Mouse (Mus musculus) forebrain, embryonic 16.5 days (tissue): ENCODE results near the gene Rpl10-ps3. TPM values are rescaled to one million over a fixed set of nuclear protein-coding genes. Genes with fewer than 3 reads are reported as not detected.

Experiments used
- ATAC-seq: fragments of 200-750 bp; cut with Nextera tagmentation; 2 replicates; pipeline ENCODE4 v1.8.0; 2017; ENCODE audit warnings: mild to moderate bottlenecking, moderate library complexity
- H3K27ac ChIP-seq: fragments of 300-500 bp; sonication (generic); 2 replicates; pipeline ENCODE4 v1.5.1; 2014; ENCODE audit warnings: low read length, control low read depth
- H3K27me3 ChIP-seq: fragments of 300-500 bp; sonication (generic); replicated peaks from 2 replicates; pipeline ENCODE4 v1.6.1; 2014; ENCODE audit warnings: low read length; ENCODE audit not compliant: control insufficient read depth, insufficient read depth
- H3K36me3 ChIP-seq: fragments of 300-500 bp; sonication (generic); 2 replicates; pipeline ENCODE4 v1.6.1; 2014; ENCODE audit not compliant: control insufficient read depth, insufficient read depth
- H3K4me1 ChIP-seq: fragments of 300-500 bp; sonication (generic); replicated peaks from 2 replicates; pipeline ENCODE4 v1.6.1; 2014; ENCODE audit warnings: low read length; ENCODE audit not compliant: control insufficient read depth, insufficient read depth
- H3K4me2 ChIP-seq: fragments of 300-500 bp; sonication (generic); 2 replicates; pipeline ENCODE4 v1.6.1; 2014; ENCODE audit warnings: mild to moderate bottlenecking, low read length, control low read depth
- H3K4me3 ChIP-seq: fragments of 300-500 bp; sonication (generic); replicated peaks from 2 replicates; pipeline ENCODE4 v1.5.1; 2014; ENCODE audit warnings: mild to moderate bottlenecking, low read length, control low read depth
- H3K9ac ChIP-seq: fragments of 300-500 bp; sonication (generic); replicated peaks from 2 replicates; pipeline ENCODE4 v1.6.1; 2014; ENCODE audit warnings: low read depth, low read length, control low read depth
- H3K9me3 ChIP-seq: fragments of 300-500 bp; sonication (generic); 2 replicates; pipeline ENCODE4 v1.6.1; 2016; ENCODE audit warnings: low read length; ENCODE audit not compliant: control insufficient read depth
- WGBS: fragments of 180-500 bp; shearing (Covaris S2); extraction: QIAGEN DNeasy Blood & Tissue Kit; methylation state at CpG from one replicate; pipeline ENCODE4 v1.1.7; 2014; 5-methylcytosine and 5-hydroxymethylcytosine counted together
- polyA plus RNA-seq: library from polyadenylated mRNA; unstranded; fragments of >200 nt; fragmentation: Nextera tagmentation; extraction: Ambion mirVana; gene quantifications from 2 replicates; pipeline ENCODE4 v1.2.1, GENCODE M21; 2015

Gene Rpl10-ps3
- polyA plus RNA-seq, 1 experiment from 2014 or later, result 114 TPM

GRCm38 (mm10) chr9:50357331-50357730 is 12.6 kb upstream of the Rpl10-ps3 start:
- Histone ChIP-seq H3K27ac (no peak overlapping the region), H3K9me3 (no peaks in the 10 kb centered on the region), H3K9ac (no peak overlapping the region), H3K36me3 (no peaks in the 10 kb centered on the region), H3K27me3 (0 out of 2 replicates have a peak, but pooled peaks cover 2% of the 10 kb centered on the region), H3K4me3 (no peak overlapping the region), H3K4me1 (no peaks in the 10 kb centered on the region), H3K4me2 (no peak overlapping the region)
- ATAC-seq, result no peak
- 72% methylated on average over 3 of the region's 3 CpGs for WGBS

- H3K36me3 ChIP-seq, result no peaks in the 10 kb centered on the region
- no peak overlapping the region for H3K27ac ChIP-seq
- H3K27me3 ChIP-seq, result 0 out of 2 replicates have a peak, but pooled peaks cover 2% of the 10 kb centered on the region
- no peaks in the 10 kb centered on the region for H3K4me1 ChIP-seq
- H3K9me3 ChIP-seq, result no peaks in the 10 kb centered on the region
- no peak overlapping the region for H3K4me2 ChIP-seq
- H3K4me3 ChIP-seq, result no peak overlapping the region
- no peak overlapping the region for H3K9ac ChIP-seq
- WGBS, result 77% methylated on average over 4 of the region's 4 CpGs
- ATAC-seq, result no peak
These were observed 7.0 kb upstream of the Rpl10-ps3 start for GRCm38 (mm10) chr9:50351746-50352145.

DNA sequence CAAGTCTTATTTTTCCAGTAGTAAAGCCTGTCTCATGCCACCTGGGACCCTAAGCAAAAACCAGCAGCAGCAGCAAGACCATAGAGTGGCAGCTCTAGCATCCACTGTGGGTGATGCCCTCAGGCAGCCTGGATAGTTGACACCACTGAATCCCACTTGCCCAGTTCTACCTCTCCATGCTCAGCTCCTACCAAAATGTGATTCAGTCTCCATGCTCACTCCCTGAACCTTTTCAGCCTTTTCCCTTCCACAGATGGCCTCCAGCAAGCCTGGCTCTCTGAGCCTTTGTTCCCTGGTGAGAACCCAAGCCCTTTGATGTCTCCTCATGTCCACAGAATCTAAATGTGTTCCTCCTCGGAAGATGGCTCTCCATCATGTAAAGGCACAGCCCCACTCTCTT is 5.8 kb upstream of the Rpl10-ps3 start:
- H3K4me1 ChIP-seq, result no peaks in the 10 kb centered on the region
- no peaks in the 10 kb centered on the region for H3K9me3 ChIP-seq
- 80% methylated on average over 1 of the region's 1 CpGs for WGBS
- 0 out of 2 replicates have a peak, but pooled peaks cover 2% of the 10 kb centered on the region for H3K27me3 ChIP-seq
- H3K9ac ChIP-seq, result no peak overlapping the region
- H3K27ac ChIP-seq, result no peak overlapping the region
- H3K4me2 ChIP-seq, result no peak overlapping the region
- no peak overlapping the region for H3K4me3 ChIP-seq
- no peaks in the 10 kb centered on the region for H3K36me3 ChIP-seq
- ATAC-seq, result no peak

GRCm38 (mm10) chr9:50349156-50349555 is 4.4 kb upstream of the Rpl10-ps3 start:
- no peak overlapping the region for H3K27ac ChIP-seq
- H3K36me3 ChIP-seq, result no peaks in the 10 kb centered on the region
- no peak for ATAC-seq
- H3K9ac ChIP-seq, result no peak overlapping the region
- H3K4me2 ChIP-seq, result no peak overlapping the region
- no peak overlapping the region for H3K4me3 ChIP-seq
- WGBS, result 57% methylated on average over 3 of the region's 3 CpGs
- H3K4me1 ChIP-seq, result no peaks in the 10 kb centered on the region
- H3K9me3 ChIP-seq, result no peaks in the 10 kb centered on the region
- H3K27me3 ChIP-seq, result no peaks in the 10 kb centered on the region

DNA sequence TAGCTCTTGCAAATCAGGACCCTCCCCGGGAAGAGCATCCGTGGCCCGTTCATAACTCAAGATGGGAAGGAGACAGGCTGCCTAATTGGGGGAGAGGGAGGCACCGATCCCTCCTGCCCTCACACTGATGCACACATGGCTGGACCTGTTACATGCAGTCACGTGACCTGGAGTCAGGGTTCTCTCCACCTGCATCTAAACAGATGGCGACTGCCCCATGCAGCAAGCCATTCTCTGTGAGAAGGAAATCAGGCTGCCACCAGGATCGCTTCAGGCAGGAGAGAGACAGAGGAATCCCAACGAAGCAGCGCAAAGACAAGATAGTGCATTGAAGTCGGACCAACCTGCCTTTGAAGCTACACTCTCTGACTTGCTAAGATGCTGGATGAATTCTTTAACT is 3.5 kb upstream of the Rpl10-ps3 start:
- Histone ChIP-seq H3K4me2 (no peak overlapping the region), H3K4me1 (no peaks in the 10 kb centered on the region), H3K9me3 (no peaks in the 10 kb centered on the region), H3K27ac (no peak overlapping the region), H3K27me3 (no peaks in the 10 kb centered on the region), H3K9ac (no peak overlapping the region), H3K36me3 (no peaks in the 10 kb centered on the region), H3K4me3 (no peak overlapping the region)
- 85% methylated on average over 10 of the region's 10 CpGs for WGBS
- ATAC-seq, result no peak

DNA sequence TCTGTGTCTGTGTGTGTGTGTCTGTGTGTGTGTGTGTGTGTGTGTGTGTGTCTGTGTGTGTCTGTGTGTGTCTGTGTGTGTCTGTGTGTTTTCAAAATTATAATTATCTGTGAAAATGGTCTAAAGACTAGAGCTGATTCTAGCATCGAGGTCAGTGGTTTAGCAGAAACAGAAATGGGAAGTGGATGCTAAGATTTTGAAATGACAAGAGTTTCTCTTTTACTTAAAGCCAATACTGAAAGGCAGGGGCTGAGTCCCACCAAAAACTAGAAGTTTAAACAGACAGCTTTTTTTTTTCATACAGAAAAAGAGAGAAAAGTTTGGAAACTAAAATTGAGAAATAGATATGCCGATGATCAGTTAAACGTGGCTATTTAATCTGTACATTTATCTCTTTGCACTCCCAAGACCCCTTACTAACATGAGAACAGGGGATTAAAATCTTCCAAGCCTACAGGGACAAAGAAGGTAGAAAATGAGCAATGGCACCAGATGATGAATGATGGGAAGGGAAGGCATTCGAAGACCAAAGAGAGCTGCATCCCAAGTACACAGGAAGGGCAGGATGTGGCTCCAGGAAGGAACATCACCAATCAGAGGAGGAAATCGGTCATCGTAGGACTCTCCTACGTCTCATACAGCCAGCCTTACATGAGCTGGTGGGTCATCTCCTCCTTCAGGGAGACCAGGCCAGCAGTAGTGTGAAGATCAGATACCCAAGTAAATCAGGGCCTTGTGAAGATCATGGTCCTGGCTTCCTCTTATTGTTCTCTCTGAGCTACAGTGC is 9.0 kb downstream of the Rpl10-ps3 start:
- Histone ChIP-seq H3K4me2 (no peak overlapping the region), H3K9ac (no peak overlapping the region), H3K36me3 (no peaks in the 10 kb centered on the region), H3K4me1 (no peaks in the 10 kb centered on the region), H3K4me3 (no peak overlapping the region), H3K27ac (no peak overlapping the region), H3K9me3 (no peaks in the 10 kb centered on the region), H3K27me3 (no peaks in the 10 kb centered on the region)
- ATAC-seq, result no peak
- 84% methylated on average over 7 of the region's 7 CpGs for WGBS

DNA sequence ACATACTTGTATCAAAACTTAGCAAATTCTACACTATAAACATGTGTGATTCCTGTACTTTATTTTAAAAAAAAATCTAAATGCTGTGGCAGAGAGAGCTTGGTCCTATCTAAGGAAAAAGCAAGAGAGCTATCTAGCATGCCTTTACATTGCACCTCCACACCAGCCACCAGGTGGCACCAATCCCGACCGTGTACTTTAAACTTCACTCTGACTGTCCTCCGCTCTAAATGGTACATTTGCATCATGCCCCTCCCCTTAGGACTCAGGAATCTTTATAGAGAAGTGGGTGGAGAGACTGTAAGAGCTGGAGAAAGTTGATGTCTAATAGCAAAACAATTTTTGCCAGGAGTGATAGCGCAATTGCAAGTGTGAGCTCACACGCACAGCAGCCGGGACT is 11.4 kb downstream of the Rpl10-ps3 start:
- Histone ChIP-seq H3K9me3 (no peaks in the 10 kb centered on the region), H3K4me2 (no peak overlapping the region), H3K27me3 (no peaks in the 10 kb centered on the region), H3K36me3 (no peaks in the 10 kb centered on the region), H3K9ac (no peak overlapping the region), H3K27ac (no peak overlapping the region), H3K4me3 (no peak overlapping the region), H3K4me1 (no peaks in the 10 kb centered on the region)
- 34% methylated on average over 6 of the region's 6 CpGs for WGBS
- ATAC-seq, result peak; percentile 45; the same call in 1 of the 2 replicates

DNA sequence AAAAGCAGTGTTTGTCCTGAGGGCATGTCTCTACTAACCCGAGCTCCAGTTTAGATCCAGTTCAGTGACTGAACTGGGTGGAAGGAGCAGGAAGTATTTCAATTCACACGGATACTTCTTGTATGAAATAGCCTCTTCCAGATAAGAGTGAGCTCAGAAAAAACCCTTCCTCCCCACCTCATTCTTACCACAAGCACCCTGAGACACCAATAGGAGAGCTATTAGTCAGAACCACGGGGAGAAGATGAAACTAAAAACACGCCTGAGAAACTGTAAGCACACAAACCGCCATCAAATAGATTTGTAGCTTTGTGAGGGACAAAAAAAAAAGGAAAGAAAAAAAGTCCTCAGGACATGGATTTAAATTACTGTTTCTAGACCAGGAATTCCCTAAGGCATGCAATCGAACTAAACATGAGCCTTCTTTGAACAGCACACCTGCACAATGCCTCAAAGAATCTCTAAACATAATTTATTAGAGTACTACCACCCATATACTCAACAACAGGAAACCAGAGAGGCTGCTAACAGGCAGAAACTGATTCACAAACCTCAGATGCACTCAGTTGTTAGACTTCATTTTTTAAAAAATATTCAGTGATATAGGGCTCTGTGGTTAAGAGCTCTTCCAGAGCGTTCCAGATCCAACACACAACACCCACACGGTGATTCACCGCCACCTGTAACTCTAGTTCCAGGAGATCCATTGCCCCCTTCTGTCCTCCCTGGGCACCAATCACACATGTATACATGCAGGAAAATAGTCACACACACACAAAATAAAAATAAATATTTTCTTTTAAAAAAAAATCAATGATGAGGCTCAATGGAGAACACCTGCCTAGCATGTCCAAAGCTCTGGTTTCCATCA is 20.2 kb downstream of the Rpl10-ps3 start:
- Histone ChIP-seq H3K36me3 (no peaks in the 10 kb centered on the region), H3K4me1 (no peaks in the 10 kb centered on the region), H3K4me2 (no peak overlapping the region), H3K27me3 (no peaks in the 10 kb centered on the region), H3K9ac (no peak overlapping the region), H3K4me3 (no peak overlapping the region), H3K27ac (no peak overlapping the region), H3K9me3 (peaks cover 3% of the 10 kb centered on the region; the same call in 1 of the 2 replicates)
- ATAC-seq, result no peak
- WGBS, result 93% methylated on average over 9 of the region's 9 CpGs

GRCm38 (mm10) chr9:50320729-50321128 is 24.0 kb downstream of the Rpl10-ps3 start:
- Histone ChIP-seq H3K4me1 (peaks cover 6% of the 10 kb centered on the region), H3K27ac (no peak overlapping the region), H3K27me3 (no peaks in the 10 kb centered on the region), H3K9me3 (peaks cover 3% of the 10 kb centered on the region; the same call in 1 of the 2 replicates), H3K4me3 (no peak overlapping the region), H3K9ac (no peak overlapping the region), H3K36me3 (no peaks in the 10 kb centered on the region), H3K4me2 (no peak overlapping the region)
- no peak for ATAC-seq
- WGBS, result 64% methylated on average over 1 of the region's 1 CpGs
